Mouse (Mus musculus): ENCODE data around the gene Polr2a.
A peak's percentile ranks its signal among the peaks of the same experiment; 100 is the strongest.
"Not testable (repeated sequence)": the region's sequence is repeated elsewhere in the genome, so short reads cannot be mapped to it uniquely, and the experiment has no call there.

The Polr2a gene

DNA sequence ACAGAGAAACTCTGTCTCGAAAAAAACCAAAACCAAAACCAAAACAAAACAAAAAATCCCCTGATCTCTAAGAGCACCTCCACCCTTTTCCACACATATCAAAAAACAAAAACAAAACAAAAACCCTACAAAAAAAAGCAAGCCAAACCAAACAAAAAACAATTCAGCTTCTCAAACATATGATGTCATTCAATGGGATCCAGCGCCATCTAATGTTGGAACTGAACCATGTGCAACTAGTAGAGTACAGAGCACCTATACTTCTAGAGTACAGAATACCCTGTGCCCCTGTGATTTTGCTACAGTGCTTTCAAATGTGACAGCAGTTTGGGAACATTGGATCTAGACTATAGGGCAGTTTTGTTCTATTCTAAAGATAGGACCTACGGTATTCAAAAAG lies 3.7 kb downstream of the Polr2a start:
- no peak for DNase-seq (ENCODE audit: low spot score in 2 of 2)

DNA sequence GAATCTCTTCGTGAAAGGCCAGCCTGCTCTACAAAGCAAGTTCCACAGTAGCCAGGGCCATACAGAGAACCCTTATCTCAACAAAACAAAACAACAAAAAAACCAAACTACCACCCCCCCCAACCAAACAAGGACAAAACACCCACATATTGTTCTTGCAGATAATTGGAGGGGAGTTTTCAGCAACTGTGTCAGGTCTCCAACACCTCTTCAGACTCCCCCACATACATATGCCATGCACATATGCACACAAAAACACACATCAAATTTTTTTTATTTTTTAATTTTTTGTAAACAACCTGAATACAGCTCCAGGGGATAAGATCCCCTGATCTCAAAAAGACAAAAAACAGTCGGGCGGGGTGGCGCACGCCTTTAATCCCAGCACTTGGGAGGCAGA lies 4.2 kb downstream of the Polr2a start:
- no peak for DNase-seq (ENCODE audit: low spot score in 2 of 2)

DNA sequence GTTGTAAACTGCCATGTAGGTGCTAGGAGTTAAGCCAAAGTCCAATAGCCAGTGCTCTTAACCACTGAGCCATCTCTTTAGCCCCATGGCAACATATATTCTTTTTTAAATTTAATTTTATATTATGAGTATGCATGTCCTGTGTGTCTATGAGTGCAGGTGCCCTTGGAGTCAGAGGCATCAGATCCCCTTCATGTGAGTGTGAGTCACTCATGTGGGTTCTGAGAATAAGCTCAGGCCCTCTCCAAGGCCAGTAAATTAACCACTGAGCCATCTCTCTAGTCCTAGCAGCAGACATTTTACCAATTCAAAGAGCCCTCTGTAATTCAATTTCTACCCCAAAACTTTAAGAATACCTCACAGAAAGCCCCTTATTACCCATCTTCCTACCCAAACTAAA lies 5.8 kb downstream of the Polr2a start:
- no peak for DNase-seq (ENCODE audit: low spot score in 2 of 2)

DNA sequence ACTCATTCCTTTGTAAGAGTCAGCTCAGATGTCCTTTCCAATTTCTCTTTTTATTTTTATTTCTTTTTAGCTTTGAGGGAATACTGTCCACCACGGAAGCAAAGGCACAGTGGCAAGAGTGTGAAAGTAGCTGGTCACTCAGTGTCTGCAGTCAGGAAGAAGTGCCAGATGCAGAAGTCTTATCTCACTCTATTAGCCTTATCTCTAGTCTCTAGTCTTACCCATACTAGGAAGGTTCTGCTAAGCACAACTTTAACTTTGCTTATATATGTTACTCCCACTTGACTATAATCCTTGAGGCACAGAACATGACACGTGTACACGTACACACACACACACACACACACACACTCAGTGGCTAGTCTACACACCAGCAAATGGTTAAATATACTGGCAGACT lies 6.8 kb downstream of the Polr2a start:
- DNase-seq (ENCODE audit: low spot score in 2 of 2) = no peak

DNA sequence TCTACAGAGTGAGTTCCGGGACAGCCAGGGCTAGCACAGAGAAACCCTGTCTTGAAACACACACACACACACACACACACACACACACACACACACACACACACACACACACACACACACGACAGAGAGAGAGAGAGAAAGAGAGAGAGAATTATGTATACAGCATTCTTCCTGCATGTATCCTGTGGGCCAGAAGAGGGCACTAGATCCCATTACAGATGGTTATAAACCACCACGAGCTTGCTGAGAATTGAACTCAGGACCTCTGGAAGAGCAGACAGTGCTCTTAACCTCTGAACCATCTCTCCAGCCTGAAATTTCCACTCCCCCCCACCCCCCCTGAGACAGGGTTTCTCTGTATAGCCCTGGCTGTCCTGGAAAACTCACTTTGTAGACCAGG lies 27.0 kb downstream of the Polr2a start:
- DNase-seq (ENCODE audit: low spot score in 2 of 2) = not testable (repeated sequence)

DNA sequence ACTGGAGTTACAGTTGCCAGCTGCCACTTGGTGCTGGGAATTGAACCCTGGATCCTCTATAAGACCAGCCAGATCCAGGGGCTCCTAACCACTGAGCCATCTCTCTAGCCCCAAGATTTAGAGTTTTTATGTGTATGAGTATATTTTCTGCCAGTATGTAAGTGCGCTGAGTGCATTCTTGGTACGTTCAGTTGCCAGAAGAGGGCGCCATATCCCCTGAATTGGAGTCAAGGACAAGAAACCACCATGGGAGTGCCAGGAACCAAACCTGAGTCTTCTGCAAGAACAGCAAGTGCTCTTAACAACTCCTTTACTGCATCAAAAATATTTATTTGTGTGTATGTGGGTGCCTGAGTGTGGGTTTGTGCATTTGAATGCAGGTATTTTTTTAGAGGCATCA lies 29.4 kb downstream of the Polr2a start:
- DNase-seq (ENCODE audit: low spot score in 2 of 2) = peak; percentile 50 to 72

DNA sequence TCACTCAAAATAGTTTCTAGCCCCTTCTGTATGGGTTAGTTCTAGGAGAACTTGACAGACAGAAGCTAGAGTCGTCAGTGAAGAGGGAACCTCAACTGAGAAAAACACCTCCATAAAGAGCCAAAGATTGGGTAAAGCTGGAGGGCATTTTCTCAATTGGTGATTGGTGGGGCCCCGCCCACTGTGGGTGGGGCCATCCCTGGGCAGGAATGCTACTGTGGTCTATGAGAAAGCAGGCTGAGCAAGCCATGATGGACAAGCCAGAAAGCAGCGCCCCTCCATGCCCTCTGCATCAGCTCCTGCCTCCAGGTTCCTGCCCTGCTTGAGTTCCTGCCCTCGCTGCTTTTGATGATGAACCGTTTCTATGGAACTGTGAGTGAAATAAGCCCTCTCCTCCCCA lies 32.5 kb downstream of the Polr2a start:
- no peak for DNase-seq (ENCODE audit: low spot score in 2 of 2)

DNA sequence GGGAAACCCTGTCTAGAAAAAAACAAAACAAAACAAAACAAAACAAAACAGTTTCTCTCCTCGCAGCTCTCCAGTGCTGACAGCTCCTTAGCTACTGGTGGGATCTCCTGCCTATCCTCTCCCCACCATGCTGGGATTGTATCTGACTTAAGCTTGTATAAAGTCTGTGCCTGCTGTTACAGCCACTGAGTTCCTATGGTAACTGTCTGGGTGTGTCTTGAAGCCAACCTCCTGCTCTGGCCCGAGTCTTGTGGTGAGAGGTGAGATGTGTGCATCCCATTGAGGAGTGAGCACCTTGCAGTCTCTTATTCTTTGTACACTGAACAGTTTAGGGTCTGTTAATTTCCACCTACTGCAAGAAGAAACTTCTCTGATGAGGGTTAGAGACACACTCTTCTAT lies 35.4 kb downstream of the Polr2a start:
- no peak for DNase-seq (ENCODE audit: low spot score in 2 of 2)

DNA sequence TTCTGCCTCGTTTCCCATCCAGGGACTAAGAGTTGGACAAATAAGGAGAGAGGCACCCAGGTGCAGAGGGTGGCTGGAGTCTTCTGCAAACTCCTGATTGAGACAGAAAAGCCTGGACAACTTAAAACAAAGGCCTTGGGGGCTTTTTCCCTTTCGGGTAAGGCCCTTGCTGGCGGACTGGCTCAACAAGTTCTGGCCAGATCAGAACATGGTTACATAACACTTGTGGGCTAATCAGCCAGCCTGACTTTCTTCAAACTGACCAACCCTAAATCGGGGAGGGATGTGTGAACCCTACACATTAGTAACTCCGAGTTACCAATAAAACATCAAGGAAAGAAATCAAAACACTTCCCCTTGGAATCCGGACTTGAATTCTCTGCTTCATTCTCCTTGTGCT lies 37.6 kb downstream of the Polr2a start:
- DNase-seq (ENCODE audit: low spot score in 2 of 2) = no peak

DNA sequence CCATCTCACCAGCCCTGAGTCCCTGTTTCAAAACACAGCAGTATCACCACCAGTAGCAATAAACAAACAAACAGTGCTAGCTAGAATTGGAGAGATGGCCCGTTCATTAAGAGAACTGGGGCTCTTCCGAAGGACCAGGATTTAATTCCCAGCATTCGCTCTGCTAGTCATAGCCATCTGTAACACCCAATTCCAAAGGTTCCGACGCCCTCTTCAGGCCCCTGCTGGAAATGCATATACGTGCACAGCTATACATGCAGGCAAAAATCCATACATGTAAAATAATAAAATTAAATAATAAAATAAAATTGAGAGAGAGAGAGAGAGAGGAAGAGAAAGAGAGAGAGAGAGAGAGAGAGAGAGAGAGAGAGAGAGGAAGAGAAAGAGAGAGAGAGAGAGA lies 39.0 kb downstream of the Polr2a start:
- no peak for DNase-seq (ENCODE audit: low spot score in 2 of 2)

DNA sequence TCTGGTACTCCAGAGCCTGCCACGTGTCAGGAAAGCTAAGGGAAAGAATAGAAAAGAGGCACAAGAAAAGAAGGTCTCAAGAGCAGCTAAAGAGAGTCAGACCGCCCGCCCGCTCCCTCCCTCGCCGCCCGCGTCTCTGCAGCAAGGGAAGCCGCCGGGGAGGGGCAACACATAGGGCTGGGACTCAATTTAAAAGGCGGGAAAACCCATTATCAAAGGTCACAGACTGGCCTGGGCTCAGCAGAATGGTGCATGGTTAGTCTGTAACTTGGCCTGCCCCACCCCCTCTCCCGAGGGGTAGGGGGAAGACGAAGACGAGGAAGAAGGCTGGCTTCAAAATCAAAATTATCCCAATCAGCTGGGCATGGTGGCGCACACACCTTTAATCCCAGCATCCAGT lies 39.8 kb downstream of the Polr2a start:
- no peak for DNase-seq (ENCODE audit: low spot score in 2 of 2)

DNA sequence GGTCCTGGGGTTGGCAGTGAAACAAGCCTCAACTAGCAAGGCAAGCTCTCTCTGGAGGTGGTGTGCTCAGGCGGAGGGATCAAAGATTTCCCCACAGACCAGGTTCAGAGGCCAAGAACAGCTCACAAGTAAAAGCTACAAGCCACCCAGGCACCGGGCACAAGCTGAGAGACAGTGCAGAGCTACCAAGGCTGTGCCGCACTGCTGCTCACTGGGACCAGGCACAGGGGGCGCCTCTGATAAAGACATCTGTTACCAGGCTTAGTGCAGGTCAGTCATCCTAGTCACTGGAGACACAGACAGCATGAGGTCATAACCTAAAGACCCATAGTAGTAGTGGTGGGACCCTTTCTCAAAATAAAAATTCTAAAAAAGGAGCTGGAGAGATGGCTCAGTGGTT lies 41.5 kb downstream of the Polr2a start:
- DNase-seq (ENCODE audit: low spot score in 2 of 2) = no peak

DNA sequence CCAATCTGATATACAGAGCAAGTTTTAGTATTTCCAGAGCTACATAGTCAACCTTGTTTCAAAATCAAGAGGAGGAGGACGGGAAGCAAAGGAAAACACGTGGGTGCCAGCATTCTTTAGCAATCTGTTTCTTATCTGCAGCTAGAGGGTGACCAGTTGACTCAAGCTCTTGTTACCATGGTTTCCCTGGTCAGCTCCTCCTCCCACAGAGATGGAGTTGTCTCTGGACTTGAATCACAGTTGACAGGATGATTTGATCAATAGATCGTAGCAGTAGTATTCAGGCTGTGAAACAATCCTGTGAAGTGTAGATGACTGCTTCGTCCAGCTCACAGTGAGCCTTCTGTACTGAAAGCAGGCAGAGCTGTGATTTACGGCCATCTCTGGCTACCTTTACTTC lies 42.5 kb downstream of the Polr2a start:
- no peak for DNase-seq (ENCODE audit: low spot score in 2 of 2)

DNA sequence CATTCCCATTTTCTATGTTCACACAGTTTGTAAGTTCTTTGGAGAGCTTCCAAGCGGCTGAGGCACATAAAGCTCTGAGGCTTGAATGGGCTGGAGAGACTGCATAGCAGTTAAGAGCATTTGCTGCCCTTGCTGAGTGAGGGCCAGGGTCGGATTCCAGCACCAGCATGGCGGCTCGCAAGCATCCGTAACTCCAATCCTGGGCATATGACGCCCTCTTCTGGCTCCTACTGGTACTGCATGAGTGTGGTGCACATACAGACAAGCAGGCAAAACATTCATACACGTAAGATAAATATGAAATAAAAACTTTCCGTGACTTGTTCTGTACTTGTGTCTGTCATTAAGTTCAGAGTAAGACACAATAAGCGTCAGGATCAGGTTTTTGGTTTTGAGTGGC lies 43.0 kb downstream of the Polr2a start:
- peak in 1 of 2 experiments; percentile 18 for DNase-seq (ENCODE audit: low spot score in 2 of 2)

DNA sequence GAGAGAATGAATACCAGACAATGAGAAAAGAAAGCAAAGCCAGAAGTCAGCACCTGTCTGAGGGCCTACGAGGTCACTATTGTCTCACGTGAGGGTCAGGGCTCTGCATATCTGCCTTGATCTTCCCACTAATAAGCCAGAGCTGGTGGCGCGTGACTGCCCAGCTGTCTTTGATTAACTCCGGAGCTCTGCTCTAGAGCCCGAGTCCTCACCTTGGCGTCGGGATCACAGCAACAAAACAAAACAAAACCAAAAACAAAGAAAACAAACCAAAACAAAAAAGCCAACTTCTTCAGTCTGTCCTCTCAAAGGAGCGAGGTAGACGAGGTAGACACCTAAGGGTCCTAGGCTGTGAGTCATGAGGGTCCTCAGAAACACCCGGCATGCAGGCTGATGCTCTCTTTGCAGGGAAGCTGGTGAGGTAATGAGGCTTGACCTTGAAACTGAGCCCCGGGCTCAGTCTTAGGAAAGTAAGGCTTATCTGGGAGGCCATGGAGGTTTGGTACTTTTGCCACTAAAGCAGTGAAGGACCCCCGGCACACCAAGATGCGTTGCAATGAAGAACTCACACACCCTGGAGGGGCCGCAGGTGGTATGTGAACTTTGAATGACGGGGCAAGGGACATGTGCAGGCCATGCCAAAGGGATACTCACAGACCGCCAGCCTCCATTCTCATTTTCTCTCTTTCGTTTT lies 43.7 kb downstream of the Polr2a start:
- no peak for DNase-seq (ENCODE audit: low spot score in 2 of 2)

DNA sequence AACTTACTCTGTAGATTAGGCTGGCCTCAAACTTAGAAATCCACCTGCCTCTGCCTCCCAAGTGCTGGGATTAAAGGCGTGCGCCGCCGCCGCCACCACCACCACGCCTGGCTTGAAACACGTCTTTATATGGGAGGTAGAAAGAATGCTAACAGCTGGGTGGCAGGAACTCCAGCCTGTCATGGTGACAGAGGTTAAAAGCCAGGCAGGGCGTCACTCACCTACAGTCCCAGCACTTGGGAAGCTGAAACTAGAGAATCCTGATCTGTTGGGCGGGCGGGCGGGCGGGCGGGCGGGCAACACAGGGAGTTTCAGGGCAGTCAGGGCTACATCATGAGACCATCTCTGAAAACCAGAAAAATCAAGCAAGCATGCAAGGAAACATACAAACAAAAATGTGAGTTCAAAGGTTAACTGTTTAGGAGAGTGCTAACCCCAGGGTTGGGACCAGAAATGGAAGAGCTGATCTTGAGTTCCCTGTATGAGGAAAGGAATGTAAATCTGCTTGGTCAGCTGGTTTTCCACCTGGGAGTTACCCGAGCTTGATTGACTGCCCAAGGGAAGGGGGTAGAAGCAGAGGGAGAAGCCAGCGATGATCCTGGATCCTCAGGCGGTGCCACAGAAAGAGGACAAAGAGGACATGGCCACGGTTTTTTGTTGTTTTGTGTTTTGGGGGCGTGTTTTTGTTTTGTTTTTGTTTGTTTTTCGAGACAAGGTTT lies 45.3 kb downstream of the Polr2a start:
- DNase-seq (ENCODE audit: low spot score in 2 of 2) = no peak

DNA sequence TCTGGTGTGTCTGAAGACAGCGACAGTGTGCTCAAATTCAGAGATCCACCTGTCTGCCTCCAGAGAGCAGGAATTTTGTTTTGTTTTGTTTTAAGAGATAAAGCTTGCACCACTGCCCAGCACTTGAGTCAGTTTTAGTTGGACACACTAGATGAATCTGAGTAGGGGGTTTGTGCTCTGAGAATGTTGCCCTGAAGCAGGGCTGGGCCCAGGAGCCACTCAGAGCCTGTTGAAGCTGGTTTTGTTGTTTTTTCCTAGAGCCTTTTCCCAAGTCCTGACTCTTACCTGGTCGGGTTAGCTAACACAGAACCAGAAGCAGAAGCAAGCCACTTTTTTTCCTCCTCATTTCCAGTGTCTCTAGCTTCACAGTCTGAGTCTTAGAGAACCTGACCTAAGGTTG lies 47.4 kb downstream of the Polr2a start:
- DNase-seq (ENCODE audit: low spot score in 2 of 2) = no peak

DNA sequence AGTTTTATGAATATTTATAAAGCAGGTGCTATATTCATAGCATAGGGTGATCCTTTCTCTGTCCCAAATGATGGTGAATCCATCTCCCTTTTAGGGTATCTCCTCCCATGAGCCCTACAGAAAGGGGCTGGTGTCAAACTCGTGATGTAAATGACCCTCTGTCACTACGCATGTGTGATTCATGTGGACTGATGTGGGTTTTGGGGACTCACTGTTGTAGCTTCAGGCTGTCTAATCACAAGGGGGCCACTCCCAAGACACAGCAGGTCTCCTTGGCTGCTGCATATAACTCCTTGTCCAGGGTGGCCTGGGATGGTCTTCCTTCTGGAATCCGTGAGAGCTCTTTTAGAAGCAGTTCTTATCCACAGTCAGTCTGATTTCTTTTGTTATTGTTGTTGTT lies 48.0 kb downstream of the Polr2a start:
- DNase-seq (ENCODE audit: low spot score in 2 of 2) = no peak

DNA sequence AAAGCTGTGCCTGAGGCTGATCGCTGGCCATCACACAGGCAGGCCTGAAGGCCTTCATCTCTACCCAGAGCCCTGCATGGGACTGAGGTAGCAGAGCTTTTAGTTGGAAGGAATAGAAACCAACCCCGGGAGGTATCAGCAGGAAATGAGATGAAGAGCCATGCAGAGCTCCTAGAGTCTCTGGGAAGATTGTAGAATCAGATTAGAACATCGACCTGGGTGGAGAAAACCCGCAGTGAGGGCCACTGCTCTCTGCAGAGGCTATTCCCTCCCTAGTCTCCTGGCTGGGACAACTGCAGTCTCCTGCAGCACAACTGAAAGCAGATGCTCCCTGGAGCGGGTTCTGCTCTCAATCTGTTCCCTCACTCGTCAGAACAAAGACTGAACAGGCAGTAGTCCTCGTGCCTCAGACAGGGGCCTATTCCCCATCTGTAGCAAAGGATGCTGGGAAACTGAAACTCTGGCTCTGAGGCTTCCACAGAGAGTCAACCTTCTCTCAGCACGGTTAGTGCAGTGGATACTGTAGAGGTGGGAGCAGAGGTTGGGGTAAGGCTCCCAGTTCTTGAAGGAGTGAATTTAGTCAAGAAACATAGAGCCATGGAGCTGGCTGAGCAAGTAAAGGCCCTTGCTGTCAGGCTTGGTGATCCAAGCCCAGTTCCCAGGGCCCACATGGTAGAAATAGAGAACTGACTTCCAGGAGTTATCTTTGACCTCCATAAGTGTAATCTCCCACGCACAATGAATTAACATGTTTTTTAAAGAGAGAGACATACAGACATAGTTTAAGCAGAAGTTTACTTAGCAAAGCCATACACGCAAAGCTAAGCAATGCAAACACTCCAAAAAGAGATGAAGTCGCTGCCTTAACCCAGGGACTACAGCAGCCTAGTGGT lies 48.6 kb downstream of the Polr2a start:
- DNase-seq (ENCODE audit: low spot score in 2 of 2) = no peak

DNA sequence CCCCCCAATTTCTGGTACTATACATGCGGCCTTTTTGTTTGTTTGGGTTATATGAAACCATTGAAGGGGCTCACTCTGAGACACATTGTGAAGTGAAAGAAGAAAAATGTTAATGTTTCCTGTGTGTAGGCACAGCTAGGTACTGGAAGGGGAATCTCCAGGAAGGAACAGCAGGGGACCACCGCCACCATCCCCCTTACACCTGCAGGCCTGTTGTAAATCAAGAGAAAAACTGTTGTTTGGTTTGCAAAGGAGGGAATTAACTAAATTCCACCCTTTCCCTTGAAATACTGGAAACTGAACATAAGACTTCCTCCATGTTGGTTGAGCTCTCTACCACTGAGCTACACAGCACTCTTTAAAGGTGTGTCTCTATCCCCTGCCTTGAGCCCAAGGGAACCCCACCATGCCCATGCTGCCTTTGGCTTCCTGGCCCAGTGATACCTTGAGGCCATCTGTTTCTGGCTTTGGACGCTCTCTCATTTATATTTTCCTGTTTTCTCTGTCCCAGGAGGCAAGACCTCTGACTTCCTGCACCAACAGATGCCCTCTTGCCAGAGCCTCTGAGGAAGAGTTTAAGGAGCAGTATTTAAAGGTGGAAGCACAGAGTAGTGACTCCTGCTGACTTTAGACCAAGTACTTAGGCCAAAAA lies 49.7 kb downstream of the Polr2a start:
- DNase-seq (ENCODE audit: low spot score in 2 of 2) = no peak

DNA sequence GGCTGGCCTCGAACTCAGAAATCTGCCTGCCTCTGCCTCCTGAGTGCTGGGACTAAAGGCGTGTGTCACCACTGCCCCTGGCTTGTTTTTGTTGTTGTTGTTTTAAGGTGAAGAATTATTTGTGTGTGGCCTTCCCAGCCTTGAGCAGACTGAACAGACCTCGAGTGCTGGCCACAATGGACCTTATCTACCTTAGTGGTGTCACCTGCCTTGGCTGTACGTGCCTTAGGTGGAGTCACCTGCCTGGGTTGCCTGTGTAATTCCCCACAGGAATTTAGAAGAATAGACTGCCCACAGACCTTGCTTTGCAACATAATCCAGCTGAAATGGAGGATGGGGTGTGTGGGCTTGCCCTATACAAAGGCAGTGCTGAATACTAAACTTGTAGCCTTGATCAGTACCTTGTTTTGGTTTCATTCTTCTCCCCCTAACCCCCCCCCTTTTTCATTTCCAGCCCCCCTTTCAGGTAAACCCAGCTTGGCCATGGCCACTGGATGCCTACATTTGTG lies 50.5 kb downstream of the Polr2a start:
- no peak for DNase-seq (ENCODE audit: low spot score in 2 of 2)

DNA sequence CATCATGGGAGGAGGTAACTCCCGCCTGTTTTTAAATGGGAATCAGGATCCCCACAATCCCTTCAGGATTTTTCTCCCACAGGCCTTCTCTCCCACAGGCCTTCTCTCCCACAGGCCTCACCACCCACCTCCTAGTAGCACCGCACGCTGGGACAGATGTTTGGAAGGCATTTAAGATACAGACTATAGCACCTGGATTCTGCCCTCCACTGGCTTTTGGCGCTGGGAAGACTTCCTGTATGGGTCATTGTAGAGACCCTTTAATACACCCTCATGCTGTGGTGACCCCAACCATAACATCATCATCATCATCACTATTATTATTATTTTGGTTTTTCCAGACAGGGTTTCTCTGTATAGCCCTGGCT lies 51.0 kb downstream of the Polr2a start:
- DNase-seq (ENCODE audit: low spot score in 2 of 2) = no peak

Measured in spleen, postnatal 14 days (tissue).